Mouse (Mus musculus) limb, embryonic 13.5 days (tissue): ENCODE results near the gene Usp18. TPM values are rescaled to one million over a fixed set of nuclear protein-coding genes. Genes with fewer than 3 reads are reported as not detected.

Experiments used
- ATAC-seq: fragments of 200-750 bp; cut with Nextera tagmentation; 2 replicates; pipeline ENCODE4 v1.8.0; 2017; ENCODE audit warnings: low read depth, moderate number of reproducible peaks, moderate TSS enrichment; ENCODE audit not compliant: low FRiP score
- H3K27ac ChIP-seq: fragments of 300-500 bp; sonication (generic); 2 replicates; pipeline ENCODE4 v1.5.1; 2015; ENCODE audit warnings: inconsistent platforms, mild to moderate bottlenecking, moderate library complexity
- H3K27me3 ChIP-seq: fragments of 300-500 bp; sonication (generic); 2 replicates; pipeline ENCODE4 v1.6.1; 2015; ENCODE audit warnings: mild to moderate bottlenecking, inconsistent platforms
- H3K36me3 ChIP-seq: fragments of 300-500 bp; sonication (generic); 2 replicates; pipeline ENCODE4 v1.6.1; 2015; ENCODE audit warnings: inconsistent platforms, mild to moderate bottlenecking, moderate library complexity
- H3K4me1 ChIP-seq: fragments of 300-500 bp; sonication (generic); 2 replicates; pipeline ENCODE4 v1.6.1; 2015; ENCODE audit warnings: inconsistent platforms
- H3K4me2 ChIP-seq: fragments of 300-500 bp; sonication (generic); replicated peaks from 2 replicates; pipeline ENCODE4 v1.6.1; 2015; ENCODE audit warnings: inconsistent platforms, mild to moderate bottlenecking, moderate library complexity
- H3K4me3 ChIP-seq: fragments of 300-500 bp; sonication (generic); 2 replicates; pipeline ENCODE4 v1.5.1; 2015; ENCODE audit warnings: moderate library complexity, mild to moderate bottlenecking, inconsistent platforms
- H3K9ac ChIP-seq: fragments of 300-500 bp; sonication (generic); 2 replicates; pipeline ENCODE4 v1.6.1; 2015; ENCODE audit warnings: mild to moderate bottlenecking, inconsistent platforms
- H3K9me3 ChIP-seq: fragments of 300-500 bp; sonication (generic); 2 replicates; pipeline ENCODE4 v1.6.1; 2016; ENCODE audit warnings: inconsistent platforms
- whole genome bisulfite sequencing: fragments of 180-500 bp; shearing (Covaris S2); methylation state at CpG from one replicate; pipeline ENCODE4 v1.1.7; 2015; 5-methylcytosine and 5-hydroxymethylcytosine counted together
- polyA plus RNA-seq: library from polyadenylated mRNA; unstranded; fragments of >200 nt; fragmentation: Nextera tagmentation; extraction: Ambion mirVana; gene quantifications from 2 replicates; pipeline ENCODE4 v1.2.1, GENCODE M21; 2015

Gene Usp18
- polyA plus RNA-seq, 1 experiment from 2014 or later, result 1.8 TPM

DNA sequence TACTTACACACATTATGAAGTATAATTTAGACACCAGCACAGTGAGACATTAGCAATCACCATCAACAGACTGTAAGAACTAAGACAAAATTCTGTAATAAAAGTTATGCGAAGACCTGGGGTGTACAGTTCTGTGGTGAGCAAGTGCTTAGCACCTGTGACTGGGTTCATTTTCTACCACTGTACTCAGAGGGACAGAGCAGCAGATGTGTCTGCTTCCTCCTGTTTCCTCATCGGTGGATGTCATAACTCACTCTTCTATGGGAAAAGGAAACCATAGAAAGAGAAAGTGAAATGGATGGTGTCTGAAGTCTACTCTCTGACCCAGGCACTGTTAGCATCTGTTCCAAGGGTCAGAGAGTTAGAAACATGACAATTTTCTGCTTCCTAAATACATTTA, 19.0 kb upstream of the Usp18 start:
- no peak overlapping the region for H3K27ac ChIP-seq
- WGBS, result 87% methylated on average over 2 of the region's 2 CpGs
- H3K27me3 ChIP-seq, result no peaks in the 10 kb centered on the region
- H3K4me1 ChIP-seq, result 0 out of 2 replicates have a peak, but pooled peaks cover 3% of the 10 kb centered on the region
- no peaks in the 10 kb centered on the region for H3K36me3 ChIP-seq
- no peak overlapping the region for H3K4me2 ChIP-seq
- H3K9ac ChIP-seq, result no peak overlapping the region
- H3K4me3 ChIP-seq, result no peak overlapping the region
- H3K9me3 ChIP-seq, result no peaks in the 10 kb centered on the region
- ATAC-seq, result no peak

DNA sequence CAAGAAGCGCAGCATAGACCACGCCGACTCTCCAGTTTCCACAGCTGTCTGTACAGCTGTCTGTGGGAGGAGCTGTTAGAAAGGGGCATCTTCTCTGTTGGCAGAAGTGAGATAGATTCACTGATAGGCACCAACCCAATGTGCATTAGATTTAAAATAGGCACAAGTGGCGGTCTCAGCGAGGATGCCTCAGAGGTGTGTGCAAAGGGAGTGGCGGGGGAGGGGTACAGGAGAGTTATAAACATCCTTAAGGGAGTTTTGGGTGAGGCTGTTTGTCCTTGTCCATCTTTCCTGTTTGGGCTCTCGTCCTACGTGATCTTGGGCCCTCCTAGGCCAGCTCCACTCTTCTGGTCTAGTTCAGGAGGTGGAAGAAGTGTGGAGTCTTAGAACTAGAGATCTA, 17.3 kb upstream of the Usp18 start:
- ATAC-seq, result no peak
- H3K27me3 ChIP-seq, result no peaks in the 10 kb centered on the region
- 69% methylated on average over 8 of the region's 8 CpGs for WGBS
- H3K9me3 ChIP-seq, result no peaks in the 10 kb centered on the region
- 0 out of 2 replicates have a peak, but pooled peaks cover 3% of the 10 kb centered on the region for H3K4me1 ChIP-seq
- H3K36me3 ChIP-seq, result no peaks in the 10 kb centered on the region
- H3K4me3 ChIP-seq, result no peak overlapping the region
- no peak overlapping the region for H3K4me2 ChIP-seq
- H3K27ac ChIP-seq, result no peak overlapping the region
- no peak overlapping the region for H3K9ac ChIP-seq

DNA sequence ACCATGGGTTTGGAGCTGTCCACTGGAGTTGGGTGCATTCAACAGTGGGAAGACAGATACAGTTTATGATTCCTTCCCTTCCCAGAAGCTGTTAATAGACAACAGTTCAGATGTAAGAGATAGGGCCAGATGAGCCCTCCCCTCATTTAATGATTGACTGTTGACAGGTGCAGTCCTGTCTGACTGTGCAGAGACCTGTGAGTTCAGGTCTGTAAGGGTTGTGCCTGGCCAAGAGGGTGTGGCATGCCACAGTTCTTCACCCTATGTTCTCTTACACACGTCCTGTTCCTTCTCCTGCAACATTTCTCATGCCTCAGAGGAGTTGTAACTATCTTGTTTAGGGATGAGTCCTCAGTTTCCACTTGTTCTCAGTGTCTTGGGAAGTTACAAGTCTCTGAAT, 13.1 kb upstream of the Usp18 start:
- Histone ChIP-seq H3K4me1 (no peaks in the 10 kb centered on the region), H3K9ac (no peak overlapping the region), H3K4me2 (no peak overlapping the region), H3K27ac (no peak overlapping the region), H3K9me3 (no peaks in the 10 kb centered on the region), H3K4me3 (no peak overlapping the region), H3K36me3 (no peaks in the 10 kb centered on the region), H3K27me3 (no peaks in the 10 kb centered on the region)
- WGBS, result 63% methylated on average over 1 of the region's 1 CpGs
- no peak for ATAC-seq

DNA sequence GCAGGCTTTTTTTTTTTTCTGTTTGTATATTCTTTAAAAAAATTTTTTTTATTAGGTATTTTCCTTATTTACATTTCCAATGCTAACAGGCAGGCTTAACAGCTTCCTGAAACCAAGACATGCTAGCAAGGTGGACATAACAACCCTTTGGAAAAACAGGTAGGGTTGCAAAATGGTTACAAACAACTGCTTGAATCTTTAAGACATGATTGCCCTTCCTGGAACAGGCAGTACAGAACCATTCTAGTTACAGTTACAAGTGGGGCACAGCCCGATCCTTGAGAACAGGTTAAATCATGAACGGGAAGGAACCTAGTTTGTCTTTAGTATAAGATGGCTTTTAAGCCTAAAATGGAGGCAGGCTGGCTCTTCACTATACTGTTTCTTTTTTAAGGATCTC, 9.3 kb upstream of the Usp18 start:
- no peaks in the 10 kb centered on the region for H3K9me3 ChIP-seq
- H3K4me3 ChIP-seq, result no peak overlapping the region
- no peaks in the 10 kb centered on the region for H3K36me3 ChIP-seq
- no peak overlapping the region for H3K27ac ChIP-seq
- no peaks in the 10 kb centered on the region for H3K4me1 ChIP-seq
- 92% methylated on average over 2 of the region's 2 CpGs for WGBS
- ATAC-seq, result no peak
- no peaks in the 10 kb centered on the region for H3K27me3 ChIP-seq
- H3K4me2 ChIP-seq, result no peak overlapping the region
- no peak overlapping the region for H3K9ac ChIP-seq

DNA sequence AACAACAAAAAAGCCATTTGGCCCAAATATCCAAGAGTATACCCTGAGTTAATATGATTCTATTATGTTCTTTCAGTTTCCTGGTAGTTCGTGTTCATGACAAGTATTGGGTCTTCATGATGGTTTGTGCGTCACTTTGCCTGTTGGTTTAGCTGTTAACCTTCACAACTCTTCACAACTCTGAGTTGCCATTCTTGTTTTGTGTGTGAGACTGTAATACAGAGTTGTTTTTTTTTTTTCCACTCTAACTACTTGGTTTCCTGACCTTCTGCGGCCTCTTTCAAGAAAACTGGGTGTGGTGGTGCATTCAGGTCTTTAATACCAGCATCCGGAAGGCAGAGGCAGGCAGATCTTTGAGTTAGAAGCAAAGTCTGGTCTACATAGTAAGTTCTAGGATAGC, 7.5 kb upstream of the Usp18 start:
- WGBS, result 93% methylated on average over 4 of the region's 4 CpGs
- H3K4me1 ChIP-seq, result no peaks in the 10 kb centered on the region
- no peaks in the 10 kb centered on the region for H3K36me3 ChIP-seq
- H3K27me3 ChIP-seq, result 0 out of 2 replicates have a peak, but pooled peaks cover 4% of the 10 kb centered on the region
- ATAC-seq, result no peak
- no peak overlapping the region for H3K4me3 ChIP-seq
- no peak overlapping the region for H3K27ac ChIP-seq
- no peak overlapping the region for H3K9ac ChIP-seq
- H3K9me3 ChIP-seq, result no peaks in the 10 kb centered on the region
- H3K4me2 ChIP-seq, result no peak overlapping the region

DNA sequence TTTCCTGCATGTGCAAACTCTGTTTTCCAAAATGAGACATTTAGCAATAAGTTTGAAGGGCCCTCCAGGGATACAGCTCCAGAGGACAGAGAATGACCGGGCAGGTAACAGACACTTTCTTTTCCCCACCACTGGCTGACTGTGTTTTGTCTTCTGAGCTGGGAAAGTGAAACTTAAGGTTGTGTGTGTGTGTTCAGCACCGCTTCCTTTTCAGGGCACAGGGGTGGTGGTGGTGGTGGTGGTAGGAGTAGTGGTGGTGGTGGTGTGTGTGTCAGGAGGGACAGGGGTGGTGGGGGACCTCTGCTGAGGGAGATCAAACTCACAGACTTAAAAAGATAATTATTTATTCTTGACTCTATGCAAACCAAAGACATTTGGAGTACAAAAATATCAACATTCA, 3.9 kb upstream of the Usp18 start:
- no peaks in the 10 kb centered on the region for H3K9me3 ChIP-seq
- no peak overlapping the region for H3K27ac ChIP-seq
- WGBS, result 82% methylated on average over 2 of the region's 2 CpGs
- no peak overlapping the region for H3K9ac ChIP-seq
- H3K4me2 ChIP-seq, result no peak overlapping the region
- H3K4me3 ChIP-seq, result no peak overlapping the region
- no peak for ATAC-seq
- peaks cover 15% of the 10 kb centered on the region for H3K27me3 ChIP-seq
- H3K36me3 ChIP-seq, result no peaks in the 10 kb centered on the region
- H3K4me1 ChIP-seq, result no peaks in the 10 kb centered on the region

DNA sequence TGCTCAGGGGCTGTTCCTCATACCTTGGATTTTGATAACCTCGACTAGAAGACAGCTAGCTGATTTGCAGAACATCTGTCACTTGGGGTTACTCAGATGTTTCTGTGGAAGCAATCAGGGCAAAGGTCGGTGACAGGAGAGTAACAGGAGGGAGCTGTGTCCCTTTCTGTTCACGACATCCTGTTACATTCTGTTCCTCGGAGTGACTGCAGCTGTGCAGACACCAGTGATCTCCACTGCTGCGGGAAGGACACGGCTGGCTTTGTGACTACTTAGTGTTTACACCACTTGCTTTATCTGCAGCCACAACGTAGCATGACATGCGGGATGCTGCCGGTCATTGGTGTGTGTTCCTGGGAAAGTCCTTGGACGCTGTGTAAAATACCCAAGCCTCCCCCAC, 2.5 kb upstream of the Usp18 start:
- no peak for ATAC-seq
- Histone ChIP-seq H3K27ac (no peak overlapping the region), H3K36me3 (no peaks in the 10 kb centered on the region), H3K4me1 (no peaks in the 10 kb centered on the region), H3K4me2 (no peak overlapping the region), H3K4me3 (no peak overlapping the region), H3K9me3 (no peaks in the 10 kb centered on the region), H3K9ac (no peak overlapping the region), H3K27me3 (peaks cover 15% of the 10 kb centered on the region)
- WGBS, result 45% methylated on average over 10 of the region's 10 CpGs

DNA sequence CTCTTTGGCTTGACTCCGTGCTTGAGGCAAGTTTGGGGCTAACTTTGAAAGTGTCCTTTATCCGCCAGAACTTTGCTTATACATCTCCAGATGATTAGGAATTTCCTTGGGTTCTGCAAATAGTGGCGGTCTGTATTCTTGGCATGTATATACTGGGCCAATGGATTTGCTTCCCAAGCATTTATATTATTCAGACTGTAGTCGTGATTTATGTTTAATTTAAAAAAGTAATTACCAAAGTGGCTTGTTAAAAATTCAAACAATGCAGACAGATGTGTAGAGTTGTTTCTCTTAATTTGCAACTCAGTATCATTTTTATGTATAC, 293 bp downstream of the Usp18 start:
- peaks cover 15% of the 10 kb centered on the region for H3K27me3 ChIP-seq
- ATAC-seq, result peak; percentile 49; the same call in 1 of the 2 replicates
- H3K9me3 ChIP-seq, result no peaks in the 10 kb centered on the region
- peaks cover 5% of the 10 kb centered on the region; the same call in 1 of the 2 replicates for H3K4me1 ChIP-seq
- peak overlapping the region; percentile 61 for H3K4me3 ChIP-seq
- no peaks in the 10 kb centered on the region for H3K36me3 ChIP-seq
- peak overlapping the region; percentile 76 for H3K4me2 ChIP-seq
- H3K27ac ChIP-seq, result no peak overlapping the region
- H3K9ac ChIP-seq, result peak overlapping the region; percentile 73
- 13% methylated on average over 4 of the region's 4 CpGs for WGBS

DNA sequence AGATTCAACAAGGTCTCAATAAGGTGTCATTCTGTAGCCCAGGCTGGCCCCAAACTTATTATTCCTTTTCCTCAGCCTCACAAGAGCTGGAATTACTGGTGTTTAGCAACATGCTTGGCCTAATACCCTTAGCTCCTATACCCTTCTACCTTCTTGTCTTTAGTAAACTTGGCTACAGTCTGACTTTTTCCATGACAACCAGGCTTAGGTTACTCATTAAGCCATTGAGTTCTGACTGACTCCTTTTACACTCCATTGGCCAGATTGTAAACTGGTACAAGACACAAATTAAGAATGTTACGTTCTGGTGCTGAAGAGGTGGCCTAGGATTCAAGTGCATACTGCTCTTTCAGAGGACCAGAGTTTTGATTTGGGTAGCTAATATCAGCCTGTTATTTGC, 4.7 kb downstream of the Usp18 start:
- H3K4me3 ChIP-seq, result no peak overlapping the region
- no peak overlapping the region for H3K4me2 ChIP-seq
- H3K9ac ChIP-seq, result no peak overlapping the region
- WGBS, result 70% methylated on average over 1 of the region's 1 CpGs
- H3K27ac ChIP-seq, result no peak overlapping the region
- H3K27me3 ChIP-seq, result no peaks in the 10 kb centered on the region
- no peaks in the 10 kb centered on the region for H3K36me3 ChIP-seq
- no peaks in the 10 kb centered on the region for H3K9me3 ChIP-seq
- no peak for ATAC-seq
- peaks cover 5% of the 10 kb centered on the region; the same call in 1 of the 2 replicates for H3K4me1 ChIP-seq

DNA sequence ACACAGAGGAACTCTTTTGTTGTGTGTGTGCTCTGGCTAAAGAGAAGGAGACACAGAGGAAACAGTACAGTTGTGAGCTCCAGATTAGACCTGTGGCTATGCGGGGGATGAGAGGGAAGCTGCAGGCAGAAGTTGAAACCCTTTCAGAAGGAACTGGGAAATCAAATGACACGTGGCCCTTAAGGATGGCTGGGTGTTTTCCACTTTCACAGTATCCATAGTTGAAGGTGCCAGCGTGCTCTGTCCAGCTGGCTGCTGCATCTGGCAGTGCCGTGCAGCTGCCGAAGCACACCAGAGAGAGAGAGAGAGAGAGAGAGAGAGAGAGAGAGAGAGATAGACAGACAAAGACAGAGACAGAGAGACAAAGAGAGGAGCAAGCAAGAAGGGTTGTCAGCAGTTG, 5.5 kb downstream of the Usp18 start:
- no peak overlapping the region for H3K4me2 ChIP-seq
- H3K9me3 ChIP-seq, result no peaks in the 10 kb centered on the region
- H3K9ac ChIP-seq, result no peak overlapping the region
- 73% methylated on average over 5 of the region's 5 CpGs for WGBS
- H3K4me1 ChIP-seq, result peaks cover 5% of the 10 kb centered on the region; the same call in 1 of the 2 replicates
- no peak overlapping the region for H3K4me3 ChIP-seq
- no peak overlapping the region for H3K27ac ChIP-seq
- H3K27me3 ChIP-seq, result no peaks in the 10 kb centered on the region
- ATAC-seq, result no peak
- H3K36me3 ChIP-seq, result no peaks in the 10 kb centered on the region

DNA sequence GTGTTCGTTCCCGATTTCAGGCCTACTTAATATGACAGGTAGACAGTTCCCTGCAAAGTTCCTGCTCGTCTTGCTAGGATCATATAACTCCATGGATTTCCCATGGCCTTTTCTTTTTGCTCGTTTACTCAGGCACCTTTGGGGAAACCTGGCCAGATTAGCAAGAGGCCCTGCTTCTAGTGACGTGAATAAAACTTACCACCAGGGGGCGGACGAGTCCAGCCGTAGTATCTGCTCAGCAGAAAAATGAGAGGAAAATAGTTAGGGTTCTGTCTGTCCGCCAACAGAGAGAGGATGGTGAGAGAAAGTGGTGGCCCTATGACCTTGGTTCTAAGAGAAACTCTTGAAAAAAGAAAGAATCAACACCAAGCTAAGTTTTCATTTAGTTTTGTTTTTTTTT, 14.8 kb downstream of the Usp18 start:
- WGBS, result 29% methylated on average over 9 of the region's 9 CpGs
- Histone ChIP-seq H3K9me3 (peaks cover 5% of the 10 kb centered on the region), H3K4me1 (no peaks in the 10 kb centered on the region), H3K27ac (no peak overlapping the region), H3K9ac (no peak overlapping the region), H3K36me3 (no peaks in the 10 kb centered on the region), H3K27me3 (no peaks in the 10 kb centered on the region), H3K4me3 (no peak overlapping the region), H3K4me2 (no peak overlapping the region)
- ATAC-seq, result no peak

DNA sequence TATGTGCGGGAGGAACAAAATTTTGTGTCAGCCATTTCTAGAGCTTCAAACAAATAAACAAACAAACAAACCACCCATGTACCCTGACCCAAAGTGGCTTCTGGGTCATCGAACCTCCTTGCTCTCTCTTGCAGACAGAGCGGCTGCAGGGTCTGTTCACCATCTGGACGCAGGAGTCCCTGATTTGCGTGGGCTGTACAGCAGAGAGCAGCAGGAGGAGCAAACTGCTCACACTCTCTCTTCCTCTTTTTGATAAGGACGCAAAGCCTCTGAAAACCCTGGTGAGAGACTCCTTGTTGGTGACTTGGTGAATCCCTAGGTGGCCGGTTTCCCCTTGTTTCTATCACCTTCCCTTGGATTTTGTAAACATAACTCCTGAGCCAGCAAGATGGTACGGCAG, 15.5 kb downstream of the Usp18 start:
- no peaks in the 10 kb centered on the region for H3K27me3 ChIP-seq
- 83% methylated on average over 8 of the region's 8 CpGs for WGBS
- H3K27ac ChIP-seq, result no peak overlapping the region
- no peak for ATAC-seq
- no peaks in the 10 kb centered on the region for H3K36me3 ChIP-seq
- no peak overlapping the region for H3K4me2 ChIP-seq
- peaks cover 8% of the 10 kb centered on the region for H3K9me3 ChIP-seq
- H3K4me3 ChIP-seq, result no peak overlapping the region
- H3K4me1 ChIP-seq, result no peaks in the 10 kb centered on the region
- H3K9ac ChIP-seq, result no peak overlapping the region

DNA sequence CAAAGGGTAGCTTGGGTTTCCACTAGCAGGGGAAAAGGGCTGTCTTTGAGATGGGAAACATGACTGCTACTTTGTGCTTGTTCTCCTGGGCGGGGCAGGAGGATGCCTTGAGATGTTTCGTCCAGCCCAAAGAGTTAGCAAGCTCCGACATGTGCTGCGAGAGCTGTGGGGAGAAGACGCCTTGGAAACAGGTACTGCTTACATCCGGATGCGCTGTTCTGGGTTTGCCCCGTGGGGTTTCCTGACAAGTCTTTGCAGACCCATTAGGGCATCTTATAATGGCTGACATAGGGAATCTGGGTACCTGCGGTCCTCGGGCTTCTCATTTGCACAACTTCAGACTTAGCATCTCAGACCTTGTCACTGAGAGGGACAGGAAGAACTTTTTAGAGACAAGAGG, 16.3 kb downstream of the Usp18 start:
- no peak overlapping the region for H3K4me2 ChIP-seq
- no peaks in the 10 kb centered on the region for H3K4me1 ChIP-seq
- H3K9ac ChIP-seq, result no peak overlapping the region
- H3K27me3 ChIP-seq, result no peaks in the 10 kb centered on the region
- no peak overlapping the region for H3K27ac ChIP-seq
- WGBS, result 89% methylated on average over 10 of the region's 10 CpGs
- ATAC-seq, result no peak
- H3K36me3 ChIP-seq, result no peaks in the 10 kb centered on the region
- peaks cover 8% of the 10 kb centered on the region for H3K9me3 ChIP-seq
- H3K4me3 ChIP-seq, result no peak overlapping the region
